In genomic region chr6:128300134-128301001, GRCm38 (mm10) we compare ENCODE assay signal across 8 mouse cellular contexts. TPM values are rescaled to one million over a fixed set of nuclear protein-coding genes. Genes with fewer than 3 reads are reported as not detected.
A peak's percentile ranks its signal among the peaks of the same experiment; 100 is the strongest.
DNase-seq lines count a peak whose midpoint lies in the region; ATAC-seq and TF ChIP-seq lines count a peak whose summit lies in the region.

Gene Tead4 (minus strand): TSS chr6:128300823.

- TF ChIP-seq POLR2A in thymus, adult 2 months (IDR thresholded peaks at IDR 0.05; ENCODE audit: control insufficient read depth, extremely low read depth, insufficient read depth, low read length, poor library complexity) = no peak
- peak; percentile 60 for TF ChIP-seq POLR2A in heart, adult 2 months (IDR thresholded peaks at IDR 0.05; ENCODE audit: insufficient read depth, low read depth, low read length)

- ATAC-seq in intestine, postnatal 0 days = peak; percentile 89
- ATAC-seq in liver, postnatal 0 days = peak; percentile 78
- peak; percentile 67 for ATAC-seq in neural tube, embryonic 13.5 days (ENCODE audit: low read depth)

- DNase-seq in thymus, adult 2 months = no peak
- no peak for DNase-seq in thymus, postnatal 0 days (ENCODE audit: low spot score)
- peak; percentile 27 for DNase-seq in embryo, embryonic 11.5 days (ENCODE audit: low read depth, low spot score)
- peak; percentile 84 to 87 for DNase-seq in heart, adult 2 months
- peak; percentile 67 for DNase-seq in liver, postnatal 0 days
- DNase-seq in urinary bladder, postnatal 36 days (ENCODE audit: low spot score in 2 of 2) = peak; percentile 45 to 76

- H3K79me2 ChIP-seq in heart, adult 2 months (replicated peaks; ENCODE audit: control insufficient read depth, insufficient read depth, low read length) = no peaks in the 10 kb centered on the region

- no peak for TF ChIP-seq CTCF in thymus, adult 2 months (IDR thresholded peaks at IDR 0.05; ENCODE audit: borderline replicate concordance, control insufficient read depth, extremely low read depth, insufficient read depth, low read length, poor library complexity)
- no peak for TF ChIP-seq CTCF in heart, adult 2 months (IDR thresholded peaks at IDR 0.05)
- peak; percentile 33; the same call in 1 of the 2 replicates for TF ChIP-seq CTCF in intestine, postnatal 0 days (IDR thresholded peaks at IDR 0.05; ENCODE audit: low read depth)
- TF ChIP-seq CTCF in liver, postnatal 0 days (IDR thresholded peaks at IDR 0.05; ENCODE audit: low read depth) = no peak

- H3K4me2 ChIP-seq in intestine, postnatal 0 days (replicated peaks; ENCODE audit: low read depth) = peak within 1 kb of the TSS; percentile 97
- peak within 1 kb of the TSS; percentile 67 for H3K4me2 ChIP-seq in liver, postnatal 0 days (ENCODE audit: low read depth, low read length)
- peak within 1 kb of the TSS; percentile 100 for H3K4me2 ChIP-seq in neural tube, embryonic 13.5 days

- intact Hi-C loops in heart, adult 2 months (cut with DNase I) = loop anchor here (2.0 to 10.0 kb wide), 3 partner anchors 20 to 326 kb away; no protein-coding TSS in a partner anchor

- H3K9ac ChIP-seq in heart, adult 2 months (ENCODE audit: low read depth, low read length) = peak within 1 kb of the TSS; percentile 85
- peak within 1 kb of the TSS; percentile 47 for H3K9ac ChIP-seq in intestine, postnatal 0 days (ENCODE audit: low read depth, low read length)
- H3K9ac ChIP-seq in liver, postnatal 0 days (replicated peaks) = peak within 1 kb of the TSS; percentile 47
- H3K9ac ChIP-seq in neural tube, embryonic 13.5 days = peak within 1 kb of the TSS; percentile 62

- H3K27ac ChIP-seq in thymus, adult 2 months (ENCODE audit: control insufficient read depth, insufficient read depth, low read length) = no peak within 1 kb of the TSS
- H3K27ac ChIP-seq in heart, adult 2 months = peak within 1 kb of the TSS; percentile 85
- H3K27ac ChIP-seq in intestine, postnatal 0 days (ENCODE audit: low read depth, low read length) = peak within 1 kb of the TSS; percentile 69
- peak within 1 kb of the TSS; percentile 55; the same call in 1 of the 2 replicates for H3K27ac ChIP-seq in liver, postnatal 0 days (ENCODE audit: low read depth)
- H3K27ac ChIP-seq in neural tube, embryonic 13.5 days (replicated peaks) = no peak within 1 kb of the TSS

- TF ChIP-seq EP300 in heart, adult 2 months (IDR thresholded peaks at IDR 0.05; ENCODE audit: insufficient read depth, low read depth, low read length) = peak; percentile 37; the same call in 1 of the 2 replicates
- no peak for TF ChIP-seq EP300 in liver, postnatal 0 days (IDR thresholded peaks at IDR 0.05; ENCODE audit: low read depth)

- under 1% methylated on average over 81 of the region's 81 CpGs for WGBS in thymus, adult 2 months
- WGBS in heart, adult 2 months = under 1% methylated on average over 80 of the region's 81 CpGs
- under 1% methylated on average over 70 of the region's 81 CpGs for WGBS in intestine, postnatal 0 days
- under 1% methylated on average over 81 of the region's 81 CpGs for WGBS in liver, postnatal 0 days (ENCODE audit: insufficient replicate concordance)
- under 1% methylated on average over 75 of the region's 81 CpGs for WGBS in neural tube, embryonic 13.5 days

- 0 out of 2 replicates have a peak, but pooled peaks cover 3% of the 10 kb centered on the region for H3K4me1 ChIP-seq in thymus, adult 2 months (replicated peaks; ENCODE audit: control insufficient read depth, insufficient read depth, low read length)
- peaks cover 17% of the 10 kb centered on the region for H3K4me1 ChIP-seq in heart, adult 2 months (ENCODE audit: control insufficient read depth, insufficient read depth, low read length)
- H3K4me1 ChIP-seq in intestine, postnatal 0 days (replicated peaks; ENCODE audit: control insufficient read depth, insufficient read depth, low read length) = peaks cover 9% of the 10 kb centered on the region; the same call in 1 of the 2 replicates
- H3K4me1 ChIP-seq in liver, postnatal 0 days (ENCODE audit: insufficient read depth) = peaks cover 4% of the 10 kb centered on the region; the same call in 1 of the 2 replicates
- peaks cover 31% of the 10 kb centered on the region for H3K4me1 ChIP-seq in neural tube, embryonic 13.5 days (replicated peaks)

- no peaks in the 10 kb centered on the region for H3K9me3 ChIP-seq in intestine, postnatal 0 days (ENCODE audit: control insufficient read depth)
- H3K9me3 ChIP-seq in liver, postnatal 0 days (ENCODE audit: low read length) = no peaks in the 10 kb centered on the region; the same call in 1 of the 2 replicates
- H3K9me3 ChIP-seq in neural tube, embryonic 13.5 days = no peaks in the 10 kb centered on the region

- H3K27me3 ChIP-seq in thymus, adult 2 months (ENCODE audit: control insufficient read depth, insufficient read depth, low read length) = peaks cover 11% of the 10 kb centered on the region; the same call in 1 of the 2 replicates
- no peaks in the 10 kb centered on the region for H3K27me3 ChIP-seq in heart, adult 2 months (ENCODE audit: control insufficient read depth, insufficient read depth, low read length)
- peaks cover 15% of the 10 kb centered on the region; the same call in 1 of the 2 replicates for H3K27me3 ChIP-seq in intestine, postnatal 0 days (replicated peaks; ENCODE audit: control insufficient read depth, insufficient read depth, low read length)
- H3K27me3 ChIP-seq in liver, postnatal 0 days (ENCODE audit: insufficient read depth, low read length) = peaks cover 41% of the 10 kb centered on the region
- H3K27me3 ChIP-seq in neural tube, embryonic 13.5 days = peaks cover 64% of the 10 kb centered on the region

- H3K36me3 ChIP-seq in thymus, adult 2 months (ENCODE audit: control insufficient read depth, insufficient read depth, low read length) = no peaks in the 10 kb centered on the region
- H3K36me3 ChIP-seq in heart, adult 2 months (ENCODE audit: control insufficient read depth, insufficient read depth, low read length) = no peaks in the 10 kb centered on the region
- no peaks in the 10 kb centered on the region for H3K36me3 ChIP-seq in intestine, postnatal 0 days (ENCODE audit: control insufficient read depth, insufficient read depth)
- no peaks in the 10 kb centered on the region for H3K36me3 ChIP-seq in liver, postnatal 0 days (replicated peaks; ENCODE audit: insufficient read depth, low read length)
- no peaks in the 10 kb centered on the region for H3K36me3 ChIP-seq in neural tube, embryonic 13.5 days

- H3K4me3 ChIP-seq in thymus, adult 2 months (ENCODE audit: control insufficient read depth, insufficient read depth, low read length) = peak within 1 kb of the TSS; percentile 21
- H3K4me3 ChIP-seq in heart, adult 2 months = peak within 1 kb of the TSS; percentile 81
- H3K4me3 ChIP-seq in intestine, postnatal 0 days (ENCODE audit: low read depth, low read length) = peak within 1 kb of the TSS; percentile 57
- H3K4me3 ChIP-seq in liver, postnatal 0 days (ENCODE audit: low read depth, low read length) = peak within 1 kb of the TSS; percentile 55
- peak within 1 kb of the TSS; percentile 58 for H3K4me3 ChIP-seq in neural tube, embryonic 13.5 days

RNA-seq across cellular contexts. Expression of gene Tead4, which starts in this region (rescaled TPM):
- polyA plus RNA-seq in thymus, adult 2 months (2012; rRNA removed) = 0.53 and 0.59 TPM in 2 replicates
- polyA plus RNA-seq in thymus, postnatal 0 days (2015; fragmentation: Nextera tagmentation; extraction: Ambion mirVana) = 0.19 and 0.36 TPM in 2 replicates
- 1 to 10 TPM; 3.3 to 3.7 TPM for total RNA-seq in heart, adult 2 months (2021)
- polyA plus RNA-seq in heart, adult 2 months (2012; rRNA removed) = 0.98 and 1.8 TPM in 2 replicates
- polyA plus RNA-seq in intestine, postnatal 0 days (2015; fragmentation: Nextera tagmentation; extraction: Ambion mirVana) = 1.4 and 1.5 TPM in 2 replicates
- 0.28 and 0.34 TPM in 2 replicates for polyA plus RNA-seq in liver, postnatal 0 days (2015; fragmentation: Nextera tagmentation; extraction: Ambion mirVana)
- polyA plus RNA-seq in neural tube, embryonic 13.5 days (2015; fragmentation: Nextera tagmentation; extraction: Ambion mirVana) = 0.95 and 1.2 TPM in 2 replicates

Comparison
In these comparisons a context has a peak if more than half of its experiments do, and no peak if none do; other contexts are left out.
1. Peak in DNase-seq, ATAC-seq, H3K4me3 ChIP-seq, H3K27ac ChIP-seq, H3K9ac ChIP-seq and H3K4me2 ChIP-seq in liver, postnatal 0 days; RNA of the gene not detected or under 1 TPM.
2. DNase-seq: peak in embryo, embryonic 11.5 days (single experiment), heart, adult 2 months (2 of 2) and urinary bladder, postnatal 36 days (2 of 2); none in thymus, adult 2 months (single experiment) and thymus, postnatal 0 days (single experiment).
3. H3K27ac ChIP-seq: peak in heart, adult 2 months (single experiment) and intestine, postnatal 0 days (single experiment); none in thymus, adult 2 months (single experiment) and neural tube, embryonic 13.5 days (single experiment).
4. H3K4me3 ChIP-seq: peak in every context shown above with its lines; median percentile 81 in heart, adult 2 months; 58 in neural tube, embryonic 13.5 days; 57 in intestine, postnatal 0 days; 55 in liver, postnatal 0 days; 21 in thymus, adult 2 months.
5. Peak in every context shown above with its lines, with median percentiles within 50 percentile points of each other: H3K9ac ChIP-seq, ATAC-seq and H3K4me2 ChIP-seq.